Mouse (Mus musculus) CH12.LX (cell line): Measurements from ENCODE around the gene Zfp651.

Source experiments
- CTCF ChIP-seq, 2 experiments: IDR thresholded peaks in 1 of 2; conservative IDR thresholded peaks in 1 of 2; 2 replicates each; pipeline ENCODE4 v1.5.1; 2011 to 2012; ENCODE audit warnings: low read depth in 2 of 2, low read length in 2 of 2, improper control_type of control experiment in 1 of 2, inconsistent platforms in 1 of 2, mild to moderate bottlenecking in 1 of 2, moderate library complexity in 1 of 2
- EP300 ChIP-seq: IDR thresholded peaks from 2 replicates; pipeline ENCODE4 v1.6.1; 2011; ENCODE audit warnings: low read length, improper control_type of control experiment
- KAT2A ChIP-seq: IDR thresholded peaks from 2 replicates; pipeline ENCODE4 v1.6.1; 2012; ENCODE audit warnings: low read length, improper control_type of control experiment, inconsistent platforms; ENCODE audit not compliant: insufficient replicate concordance
- NRF1 ChIP-seq: IDR thresholded peaks from 2 replicates; pipeline ENCODE4 v1.6.1; 2014; ENCODE audit warnings: low read depth, mild to moderate bottlenecking, inconsistent platforms, low read length, improper control_type of control experiment, moderate library complexity
- POLR2A ChIP-seq: IDR thresholded peaks from 2 replicates; pipeline ENCODE4 v1.6.1; 2011; ENCODE audit warnings: low read depth, mild to moderate bottlenecking, improper control_type of control experiment, low read length
- UBTF ChIP-seq: IDR thresholded peaks from 2 replicates; pipeline ENCODE4 v1.6.1; 2012; ENCODE audit warnings: low read depth, mild to moderate bottlenecking, inconsistent platforms, low read length, improper control_type of control experiment, moderate library complexity
- ZNF384 ChIP-seq: IDR thresholded peaks from 2 replicates; pipeline ENCODE4 v1.6.1; 2012; ENCODE audit warnings: low read depth, low read length, improper control_type of control experiment, inconsistent platforms

DNA sequence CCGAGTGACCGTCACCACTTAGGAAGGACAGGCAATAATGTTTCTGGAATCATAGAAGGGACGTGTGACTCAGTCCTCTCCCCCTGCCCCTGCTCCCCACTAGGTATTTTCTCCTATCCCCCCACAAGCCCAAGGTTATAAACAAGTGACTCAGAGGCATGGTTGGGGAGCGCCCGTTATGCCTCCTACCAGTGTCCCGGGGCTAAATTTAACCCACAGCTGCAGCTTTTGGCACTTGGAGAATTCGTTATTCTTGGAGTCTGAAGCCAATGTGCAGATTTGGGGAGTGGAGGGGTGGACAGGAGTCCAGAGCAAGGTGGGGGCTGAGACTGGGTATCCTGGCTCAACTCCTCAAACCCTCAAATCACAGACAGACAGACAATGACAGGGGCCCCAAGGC is 17.4 kb downstream of the Zfp651 start:
- TF ChIP-seq CTCF (conservative IDR thresholded peaks at IDR 0.05 in 1 of 2, IDR thresholded peaks at IDR 0.05 in 1 of 2; ENCODE audit: low read depth in 2 of 2, low read length in 2 of 2), result no peak
- no peak for TF ChIP-seq KAT2A
- TF ChIP-seq POLR2A, result no peak
- TF ChIP-seq NRF1, result no peak
- TF ChIP-seq UBTF, result no peak
- TF ChIP-seq ZNF384, result no peak
- TF ChIP-seq EP300, result no peak
